Comparison of ENCODE assay signal across 10 mouse cellular contexts in genomic region chr9:102243296-102243695, GRCm38 (mm10).
DNase-seq lines count a peak whose midpoint lies in the region; ATAC-seq lines count a peak whose summit lies in the region.
"Had no signal": no experiment of that assay in that cellular context is flagged by ENCODE, and none has a peak within 500 bp of the region (broad histone marks: within the 10 kb centered on the region; RNA-seq: fewer than 3 reads in every experiment).

No protein-coding gene starts in this region.

- peak; percentile 73; the same call in 1 of the 2 replicates for ATAC-seq in kidney, embryonic 14.5 days (ENCODE audit: low FRiP score, low TSS enrichment)
- ATAC-seq in hindbrain, embryonic 11.5 days (ENCODE audit: low FRiP score) = peak; percentile 84
- ATAC-seq in CD4-positive, CD25-positive, alpha-beta regulatory T cell, adult 4 months = no peak
- ATAC-seq: liver, embryonic 12.5 days had no signal

- WGBS in kidney, embryonic 14.5 days = 22% methylated on average over 7 of the region's 7 CpGs
- WGBS in hindbrain, embryonic 11.5 days = 12% methylated on average over 7 of the region's 7 CpGs

- H3K4me2 ChIP-seq in kidney, embryonic 14.5 days (replicated peaks; ENCODE audit: low read depth, low read length) = no peak overlapping the region
- H3K4me2 ChIP-seq in hindbrain, embryonic 11.5 days (replicated peaks; ENCODE audit: low read depth, low read length) = no peak overlapping the region
- H3K4me2 ChIP-seq: liver, embryonic 12.5 days; stomach, embryonic 15.5 days had no signal

- DNase-seq in kidney, adult 18-20 months = no peak
- DNase-seq in embryo, embryonic 10.5 days (ENCODE audit: low spot score) = peak; percentile 64
- peak; percentile 54 for DNase-seq in hindbrain, embryonic 11.5 days (ENCODE audit: low spot score)
- peak; percentile 29 for DNase-seq in neural tube, embryonic 10.5 days (ENCODE audit: extremely low spot score, low spot score)
- no peak for DNase-seq in frontal cortex, postnatal 25 days (ENCODE audit: low spot score in 2 of 2)
- no peak for DNase-seq in thymus, postnatal 4 days

- no peak overlapping the region for H3K9ac ChIP-seq in kidney, embryonic 14.5 days (ENCODE audit: low read depth, low read length)
- H3K9ac ChIP-seq in hindbrain, embryonic 11.5 days (ENCODE audit: low read depth, low read length) = no peak overlapping the region
- H3K9ac ChIP-seq: liver, embryonic 12.5 days; stomach, embryonic 15.5 days had no signal

- no peaks in the 10 kb centered on the region for H3K9me3 ChIP-seq in kidney, embryonic 14.5 days (ENCODE audit: control insufficient read depth, low read length)
- H3K9me3 ChIP-seq in hindbrain, embryonic 11.5 days (ENCODE audit: control insufficient read depth, low read length) = no peaks in the 10 kb centered on the region
- H3K9me3 ChIP-seq: liver, embryonic 12.5 days; stomach, embryonic 15.5 days had no signal

- no peak overlapping the region for H3K4me3 ChIP-seq in kidney, embryonic 14.5 days (ENCODE audit: low read length)
- H3K4me3 ChIP-seq in hindbrain, embryonic 11.5 days (ENCODE audit: low read depth, low read length) = no peak overlapping the region
- H3K4me3 ChIP-seq: liver, embryonic 12.5 days; stomach, embryonic 15.5 days had no signal

- H3K36me3 ChIP-seq in kidney, embryonic 14.5 days (ENCODE audit: control insufficient read depth, insufficient read depth, low read length) = no peaks in the 10 kb centered on the region
- H3K36me3 ChIP-seq in hindbrain, embryonic 11.5 days (ENCODE audit: control insufficient read depth, insufficient read depth, low read length) = no peaks in the 10 kb centered on the region
- H3K36me3 ChIP-seq: liver, embryonic 12.5 days; stomach, embryonic 15.5 days had no signal

- H3K27ac ChIP-seq in kidney, embryonic 14.5 days (ENCODE audit: low read depth, low read length) = no peak overlapping the region
- no peak overlapping the region; the same call in 1 of the 2 replicates for H3K27ac ChIP-seq in hindbrain, embryonic 11.5 days (ENCODE audit: low read depth, low read length)
- H3K27ac ChIP-seq: liver, embryonic 12.5 days; stomach, embryonic 15.5 days had no signal

- H3K27me3 ChIP-seq in kidney, embryonic 14.5 days (ENCODE audit: control insufficient read depth, insufficient read depth, low read length) = no peaks in the 10 kb centered on the region
- 0 out of 2 replicates have a peak, but pooled peaks cover 4% of the 10 kb centered on the region for H3K27me3 ChIP-seq in hindbrain, embryonic 11.5 days (ENCODE audit: control insufficient read depth, insufficient read depth, low read length)
- H3K27me3 ChIP-seq: liver, embryonic 12.5 days; stomach, embryonic 15.5 days had no signal

- peaks cover 12% of the 10 kb centered on the region; the same call in 1 of the 2 replicates for H3K4me1 ChIP-seq in kidney, embryonic 14.5 days (ENCODE audit: control insufficient read depth, insufficient read depth, low read length)
- H3K4me1 ChIP-seq in hindbrain, embryonic 11.5 days (replicated peaks; ENCODE audit: control insufficient read depth, insufficient read depth, low read length) = peaks cover 19% of the 10 kb centered on the region
- H3K4me1 ChIP-seq: liver, embryonic 12.5 days; stomach, embryonic 15.5 days had no signal

Comparison
In these comparisons a context has a peak if more than half of its experiments do, and no peak if none do; other contexts are left out.
1. DNase-seq: peak in embryo, embryonic 10.5 days (single experiment), hindbrain, embryonic 11.5 days (single experiment) and neural tube, embryonic 10.5 days (single experiment); none in kidney, adult 18-20 months (single experiment), frontal cortex, postnatal 25 days (0 of 2) and thymus, postnatal 4 days (single experiment).